Mouse (Mus musculus): Measurements from ENCODE around the gene Dcdc2b.
A peak's percentile ranks its signal among the peaks of the same experiment; 100 is the strongest.

GRCm38 (mm10) chr4:129618786-129619691 lies 5.0 kb upstream of the Dcdc2b start, which contains the start of gene Iqcc:
- TF ChIP-seq CTCF (IDR thresholded peaks at IDR 0.05; ENCODE audit: low read depth) = peak; percentile 33; the same call in 1 of the 2 replicates
- TF ChIP-seq EP300 (optimal IDR thresholded peaks at IDR 0.05) = no peak

Data from stomach, postnatal 0 days (tissue).